Mouse (Mus musculus): ENCODE measurements around the gene Tnpo1.

GRCm38 (mm10) chr13:98874727-98875126 lies 51.5 kb downstream of the Tnpo1 start:
- TF ChIP-seq CTCF (IDR thresholded peaks at IDR 0.05; ENCODE audit: extremely low read depth, insufficient read depth, insufficient read length, insufficient replicate concordance) (no peak), POLR2A (IDR thresholded peaks at IDR 0.05; ENCODE audit: low read depth, low read length) (no peak)
